Mouse (Mus musculus) heart, embryonic 10.5 days (tissue): ENCODE data around the gene Tmem88. TPM values are rescaled to one million over a fixed set of nuclear protein-coding genes. Genes with fewer than 3 reads are reported as not detected.

ENCODE experiments used
- DNase-seq: peaks from one replicate; pipeline ENCODE4 v3.0.0-alpha.2; 2017; ENCODE audit warnings: low spot score
- H3K27ac ChIP-seq: fragments of 300-500 bp; sonication (generic); 2 replicates; pipeline ENCODE4 v1.5.1; 2016; ENCODE audit warnings: mild to moderate bottlenecking
- H3K27me3 ChIP-seq: fragments of 300-500 bp; sonication (generic); 2 replicates; pipeline ENCODE4 v1.6.1; 2016; ENCODE audit warnings: mild to moderate bottlenecking; ENCODE audit not compliant: poor library complexity, insufficient read depth, severe bottlenecking
- H3K36me3 ChIP-seq: fragments of 300-500 bp; sonication (generic); 2 replicates; pipeline ENCODE4 v1.6.1; 2016; ENCODE audit warnings: mild to moderate bottlenecking, moderate library complexity
- H3K4me1 ChIP-seq: fragments of 300-500 bp; sonication (generic); 2 replicates; pipeline ENCODE4 v1.6.1; 2016; ENCODE audit warnings: mild to moderate bottlenecking
- H3K4me3 ChIP-seq: fragments of 300-500 bp; sonication (generic); 2 replicates; pipeline ENCODE4 v1.5.1; 2016; ENCODE audit warnings: mild to moderate bottlenecking, moderate library complexity
- H3K9me3 ChIP-seq: fragments of 300-500 bp; sonication (generic); 2 replicates; pipeline ENCODE4 v1.6.1; 2016; ENCODE audit warnings: mild to moderate bottlenecking, moderate library complexity
- WGBS: fragments of 180-500 bp; shearing (Covaris S2); methylation state at CpG from one replicate; pipeline ENCODE4 v1.1.7; 2016; 5-methylcytosine and 5-hydroxymethylcytosine counted together
- polyA plus RNA-seq: library from polyadenylated mRNA; unstranded; fragments of >200 nt; fragmentation: Nextera tagmentation; extraction: Ambion mirVana; gene quantifications from 2 replicates; pipeline ENCODE4 v1.2.1, GENCODE M21; 2016

Gene Tmem88
- polyA plus RNA-seq, 1 experiment from 2014 or later: 52.5 TPM

GRCm38 (mm10) chr11:69368356-69369214 is 29.4 kb downstream of the Tmem88 start:
- 1% methylated on average over 75 of the region's 106 CpGs for WGBS
- H3K27me3 ChIP-seq: no peaks in the 10 kb centered on the region
- H3K4me1 ChIP-seq: peaks cover 70% of the 10 kb centered on the region
- no peaks in the 10 kb centered on the region for H3K9me3 ChIP-seq
- H3K36me3 ChIP-seq: peaks cover 8% of the 10 kb centered on the region; the same call in 1 of the 2 replicates
- H3K4me3 ChIP-seq: peak overlapping the region; percentile 99
- DNase-seq: no peak
- H3K27ac ChIP-seq: peak overlapping the region; percentile 100

GRCm38 (mm10) chr11:69367616-69368355 is 30.2 kb downstream of the Tmem88 start:
- peak; percentile 81 for DNase-seq
- Histone ChIP-seq H3K4me3 (peak overlapping the region; percentile 99), H3K27me3 (no peaks in the 10 kb centered on the region), H3K36me3 (peaks cover 14% of the 10 kb centered on the region), H3K9me3 (no peaks in the 10 kb centered on the region), H3K4me1 (peaks cover 62% of the 10 kb centered on the region), H3K27ac (peak overlapping the region; percentile 100)
- 1% methylated on average over 22 of the region's 22 CpGs for WGBS

- peaks cover 57% of the 10 kb centered on the region for H3K4me1 ChIP-seq
- WGBS: under 1% methylated on average over 22 of the region's 22 CpGs
These were observed 31.0 kb downstream of the Tmem88 start for GRCm38 (mm10) chr11:69366855-69367615.

GRCm38 (mm10) chr11:69366157-69366854 is 31.7 kb downstream of the Tmem88 start:
- H3K4me1 ChIP-seq: peaks cover 49% of the 10 kb centered on the region
- peaks cover 26% of the 10 kb centered on the region for H3K36me3 ChIP-seq
- H3K27me3 ChIP-seq: no peaks in the 10 kb centered on the region
- no peaks in the 10 kb centered on the region for H3K9me3 ChIP-seq
- DNase-seq: peak; percentile 95
- peak overlapping the region; percentile 99 for H3K4me3 ChIP-seq
- 3% methylated on average over 26 of the region's 26 CpGs for WGBS
- H3K27ac ChIP-seq: peak overlapping the region; percentile 100

More at GRCm38 (mm10) chr11:69366855-69367615, 31.0 kb downstream of the Tmem88 start:
- Histone ChIP-seq H3K36me3 (peaks cover 18% of the 10 kb centered on the region), H3K4me3 (peak overlapping the region; percentile 99), H3K27ac (peak overlapping the region; percentile 100), H3K9me3 (no peaks in the 10 kb centered on the region), H3K27me3 (no peaks in the 10 kb centered on the region)
- no peak for DNase-seq

- H3K4me1 ChIP-seq: peaks cover 44% of the 10 kb centered on the region
- H3K9me3 ChIP-seq: no peaks in the 10 kb centered on the region
- peaks cover 32% of the 10 kb centered on the region for H3K36me3 ChIP-seq
- H3K27ac ChIP-seq: peak overlapping the region; percentile 100
- no peak for DNase-seq
- peak overlapping the region; percentile 99 for H3K4me3 ChIP-seq
- H3K27me3 ChIP-seq: no peaks in the 10 kb centered on the region
- 31% methylated on average over 6 of the region's 6 CpGs for WGBS
These were observed 32.3 kb downstream of the Tmem88 start for GRCm38 (mm10) chr11:69365722-69366121.

GRCm38 (mm10) chr11:69364910-69365309 is 33.1 kb downstream of the Tmem88 start:
- 5% methylated on average over 6 of the region's 6 CpGs for WGBS
- peaks cover 40% of the 10 kb centered on the region for H3K36me3 ChIP-seq

GRCm38 (mm10) chr11:69364376-69364775 is 33.7 kb downstream of the Tmem88 start:
- no peaks in the 10 kb centered on the region for H3K9me3 ChIP-seq
- H3K4me3 ChIP-seq: 0 out of 2 replicates have a peak overlapping the region, but pooled peaks have one; percentile 99
- H3K36me3 ChIP-seq: peaks cover 45% of the 10 kb centered on the region
- DNase-seq: no peak
- WGBS: 59% methylated on average over 8 of the region's 8 CpGs
- peak overlapping the region; percentile 36; the same call in 1 of the 2 replicates for H3K27ac ChIP-seq
- H3K4me1 ChIP-seq: peaks cover 41% of the 10 kb centered on the region
- no peaks in the 10 kb centered on the region for H3K27me3 ChIP-seq

More at GRCm38 (mm10) chr11:69364910-69365309, 33.1 kb downstream of the Tmem88 start:
- peaks cover 41% of the 10 kb centered on the region for H3K4me1 ChIP-seq
- H3K4me3 ChIP-seq: peak overlapping the region; percentile 99
- H3K27ac ChIP-seq: peak overlapping the region; percentile 100
- no peak for DNase-seq
- no peaks in the 10 kb centered on the region for H3K9me3 ChIP-seq
- no peaks in the 10 kb centered on the region for H3K27me3 ChIP-seq

GRCm38 (mm10) chr11:69362479-69362878 is 35.6 kb downstream of the Tmem88 start:
- Histone ChIP-seq H3K27me3 (no peaks in the 10 kb centered on the region), H3K9me3 (no peaks in the 10 kb centered on the region), H3K4me1 (peaks cover 30% of the 10 kb centered on the region), H3K27ac (no peak overlapping the region), H3K36me3 (peaks cover 64% of the 10 kb centered on the region), H3K4me3 (no peak overlapping the region)
- no peak for DNase-seq
- 73% methylated on average over 2 of the region's 2 CpGs for WGBS

GRCm38 (mm10) chr11:69362021-69362420 is 36.0 kb downstream of the Tmem88 start:
- Histone ChIP-seq H3K27ac (no peak overlapping the region), H3K36me3 (peaks cover 69% of the 10 kb centered on the region), H3K4me1 (peaks cover 25% of the 10 kb centered on the region), H3K27me3 (no peaks in the 10 kb centered on the region), H3K4me3 (no peak overlapping the region), H3K9me3 (no peaks in the 10 kb centered on the region)
- WGBS: 79% methylated on average over 7 of the region's 7 CpGs
- no peak for DNase-seq

GRCm38 (mm10) chr11:69357690-69358089 is 40.3 kb downstream of the Tmem88 start:
- H3K36me3 ChIP-seq: peaks cover 98% of the 10 kb centered on the region
- 0 out of 2 replicates have a peak, but pooled peaks cover under 1% of the 10 kb centered on the region for H3K4me1 ChIP-seq
- H3K27ac ChIP-seq: no peak overlapping the region
- H3K4me3 ChIP-seq: no peak overlapping the region
- no peak for DNase-seq
- H3K27me3 ChIP-seq: no peaks in the 10 kb centered on the region
- WGBS: 88% methylated on average over 12 of the region's 12 CpGs
- H3K9me3 ChIP-seq: no peaks in the 10 kb centered on the region

GRCm38 (mm10) chr11:69356544-69356943 is 41.5 kb downstream of the Tmem88 start:
- Histone ChIP-seq H3K27me3 (no peaks in the 10 kb centered on the region), H3K9me3 (no peaks in the 10 kb centered on the region), H3K4me3 (no peak overlapping the region), H3K36me3 (peaks cover 99% of the 10 kb centered on the region), H3K4me1 (no peaks in the 10 kb centered on the region), H3K27ac (no peak overlapping the region)
- WGBS: 84% methylated on average over 5 of the region's 5 CpGs
- DNase-seq: no peak
